Mouse (Mus musculus) cerebellum, postnatal 36 days (tissue): Measurements from ENCODE around the gene Glis1.
A peak's percentile ranks its signal among the peaks of the same experiment; 100 is the strongest.
"Not testable (repeated sequence)": the region's sequence is repeated elsewhere in the genome, so short reads cannot be mapped to it uniquely, and the experiment has no call there.

Experiments used
- DNase-seq, 2 experiments: peaks; one replicate each; pipeline ENCODE4 v3.0.0; 2021 to 2022; ENCODE audit warnings: mixed read lengths in 2 of 2

Gene Glis1

GRCm38 (mm10) chr4:107588637-107589036, 154.2 kb downstream of the Glis1 start:
- no peak for DNase-seq

- DNase-seq: no peak
Observed at GRCm38 (mm10) chr4:107589046-107589445, 154.7 kb downstream of the Glis1 start.

DNA sequence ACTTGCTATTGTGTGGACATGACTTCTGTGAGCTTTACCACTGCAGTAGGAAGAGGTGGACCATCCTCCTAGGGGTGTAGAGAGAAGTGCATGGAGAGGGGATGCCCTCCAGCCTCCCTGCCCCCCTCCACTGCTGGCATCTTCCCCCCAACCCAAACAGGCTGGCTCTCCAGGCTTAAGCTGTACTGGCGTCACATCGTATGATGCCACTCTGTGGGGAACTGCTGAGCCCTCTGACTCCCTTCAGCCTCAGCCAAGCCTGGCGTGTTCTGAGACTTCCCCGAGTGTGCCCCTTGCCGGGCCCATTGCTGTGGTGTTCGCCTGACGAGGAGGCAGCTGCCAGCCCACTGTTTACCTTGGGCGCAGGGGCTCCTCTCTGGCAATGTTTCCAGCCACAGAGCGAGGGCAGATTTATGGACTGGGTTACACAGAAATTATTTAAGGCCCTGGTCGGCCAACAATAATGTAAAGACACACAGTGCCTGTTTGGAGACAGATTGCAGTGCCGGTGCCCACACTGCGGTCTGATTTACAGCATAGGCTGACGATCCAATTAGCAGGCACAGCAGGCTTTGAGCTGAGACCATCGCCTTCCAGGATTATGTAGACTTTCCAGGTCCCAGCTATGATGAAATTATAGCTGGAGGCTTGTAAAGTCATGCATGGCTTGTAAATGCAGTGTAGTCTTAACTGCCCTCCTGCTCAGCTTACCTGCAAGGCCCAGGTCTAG, 156.6 kb downstream of the Glis1 start:
- peak in 1 of 2 experiments; percentile 9 for DNase-seq

DNA sequence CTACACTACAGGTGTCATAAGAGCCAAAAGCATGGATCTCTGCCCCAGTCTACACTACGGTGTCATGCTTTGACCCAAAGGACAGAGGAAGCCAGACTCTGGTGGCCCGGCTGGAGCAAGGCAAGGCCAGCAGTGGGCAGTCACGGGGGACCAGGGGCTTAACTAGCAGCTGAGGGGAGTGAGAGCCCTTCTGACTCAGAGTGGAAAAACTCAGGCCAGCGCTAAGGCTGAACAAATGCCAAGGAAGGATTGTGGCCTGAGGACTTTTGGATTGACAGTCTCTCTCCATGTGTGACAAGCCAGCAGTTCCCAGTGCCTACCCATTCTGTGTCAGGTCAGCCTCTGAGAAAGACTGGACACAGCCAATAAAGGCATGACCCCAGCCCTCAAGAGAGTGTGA, 159.0 kb downstream of the Glis1 start:
- no peak for DNase-seq

DNA sequence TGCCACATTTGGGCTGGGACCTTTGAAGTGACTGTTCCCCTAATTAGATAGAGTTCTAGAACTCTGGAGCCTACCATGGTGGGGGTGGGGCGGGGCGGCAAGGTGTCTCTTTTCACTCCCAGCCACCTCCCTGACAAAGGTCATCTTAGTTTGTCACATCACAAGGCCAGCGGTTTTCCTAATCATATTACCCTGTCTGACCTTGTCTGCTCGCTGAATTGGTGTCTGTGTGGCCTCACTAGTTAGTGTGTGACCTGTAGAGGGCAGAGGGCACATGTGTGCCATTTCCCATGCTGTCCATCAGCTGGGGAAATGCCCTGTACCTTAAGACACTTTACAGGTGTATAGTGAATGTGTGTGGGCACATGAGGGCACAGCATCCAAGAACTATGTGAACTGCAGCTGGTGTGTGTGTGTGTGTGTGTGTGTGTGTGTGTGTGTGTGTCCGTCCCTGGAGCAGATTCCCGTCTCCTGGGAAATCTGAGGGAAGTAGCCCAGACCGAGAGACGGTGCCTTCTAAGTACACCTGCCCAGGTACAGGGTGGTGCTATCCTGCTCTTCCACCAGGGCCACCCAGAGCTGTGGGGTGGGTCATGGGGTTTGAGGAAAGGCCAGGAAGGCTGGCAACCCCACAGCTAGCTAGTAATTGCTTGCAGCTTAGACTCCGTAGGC, 163.0 kb downstream of the Glis1 start:
- no peak for DNase-seq

- no peak for DNase-seq
Observed at GRCm38 (mm10) chr4:107597898-107598580, 163.6 kb downstream of the Glis1 start.

GRCm38 (mm10) chr4:107598581-107598958, 164.2 kb downstream of the Glis1 start:
- DNase-seq: not testable (repeated sequence)

- DNase-seq: no peak
Observed at GRCm38 (mm10) chr4:107602284-107602683, 167.9 kb downstream of the Glis1 start.

GRCm38 (mm10) chr4:107602787-107603186, 168.4 kb downstream of the Glis1 start:
- peak; percentile 28 to 33 for DNase-seq

GRCm38 (mm10) chr4:107603208-107603607, 168.8 kb downstream of the Glis1 start:
- DNase-seq: no peak

GRCm38 (mm10) chr4:107605964-107606602, 171.7 kb downstream of the Glis1 start:
- DNase-seq: no peak

GRCm38 (mm10) chr4:107609775-107610174, 175.4 kb downstream of the Glis1 start:
- DNase-seq: no peak

- no peak for DNase-seq
Observed at GRCm38 (mm10) chr4:107611888-107612650, 177.7 kb downstream of the Glis1 start.

DNA sequence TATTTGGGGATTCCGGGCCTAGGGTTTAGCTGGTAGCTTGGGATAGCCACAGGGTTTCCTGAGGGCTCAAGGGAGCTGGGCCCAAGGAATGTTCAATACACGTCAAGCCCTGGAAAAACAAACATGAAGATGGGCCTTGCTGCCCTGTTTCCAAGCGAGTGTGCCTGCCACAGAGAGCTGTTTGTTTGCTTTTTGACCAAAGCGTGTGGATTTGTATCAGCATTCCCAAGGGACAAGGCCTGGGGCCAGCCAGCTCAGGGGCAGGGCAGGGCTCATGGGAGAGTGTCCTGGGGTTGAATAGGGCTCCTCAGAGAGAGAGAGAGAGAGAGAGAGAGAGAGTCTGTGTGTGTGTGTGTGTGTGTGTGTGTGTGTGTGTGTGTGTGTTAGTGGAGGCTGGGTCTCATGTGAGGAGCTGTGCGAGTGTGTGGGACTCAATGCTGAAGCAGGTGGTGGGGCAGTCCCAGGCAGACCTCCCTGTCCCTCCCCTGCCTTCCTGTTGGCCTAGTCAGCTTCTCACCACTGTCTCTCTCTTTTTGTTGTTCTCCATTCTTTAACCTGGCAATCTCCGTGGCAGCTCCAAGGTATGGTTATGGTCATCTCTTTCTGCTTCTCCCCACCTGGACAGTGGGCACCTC, 183.3 kb downstream of the Glis1 start:
- no peak for DNase-seq

DNA sequence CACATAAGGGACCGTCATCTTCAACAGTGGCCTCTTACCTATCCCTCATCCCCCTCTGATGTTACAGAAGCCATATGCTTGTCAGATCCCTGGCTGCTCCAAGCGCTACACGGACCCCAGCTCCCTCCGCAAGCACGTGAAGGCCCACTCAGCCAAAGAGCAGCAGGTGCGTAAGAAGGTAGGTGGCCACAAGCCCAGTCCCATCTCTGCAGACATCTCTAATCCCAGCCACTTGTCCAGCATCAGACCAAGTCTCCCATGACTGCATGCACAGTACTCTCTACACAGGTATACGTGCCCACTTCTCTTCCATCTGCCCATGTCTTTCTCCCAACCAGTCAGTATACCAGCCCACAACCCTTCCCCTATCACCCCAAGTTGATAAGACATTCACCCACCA, 185.1 kb downstream of the Glis1 start:
- no peak for DNase-seq

- DNase-seq: no peak
Observed at GRCm38 (mm10) chr4:107621366-107621765, 187.0 kb downstream of the Glis1 start.

- DNase-seq: no peak
Observed at GRCm38 (mm10) chr4:107622296-107622695, 187.9 kb downstream of the Glis1 start.

DNA sequence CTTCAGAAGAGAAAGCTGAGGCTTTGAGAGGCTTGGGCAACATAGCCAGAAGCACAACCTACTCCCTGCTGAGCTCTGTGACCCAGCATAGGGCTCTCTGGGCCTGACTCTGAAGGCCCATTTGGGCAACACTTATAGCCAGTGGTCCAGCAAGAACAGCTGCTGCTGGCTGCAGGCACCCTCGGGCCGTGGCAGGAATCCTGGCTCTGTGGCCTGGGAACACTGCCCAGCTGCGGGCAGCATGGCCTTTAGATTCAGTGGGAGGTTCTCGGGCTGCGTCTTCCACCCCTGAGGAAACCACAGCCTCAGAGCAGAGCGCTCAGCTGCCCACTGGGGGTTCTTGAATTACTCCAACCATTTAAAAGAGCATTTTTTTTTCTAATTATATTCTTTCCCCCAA, 189.5 kb downstream of the Glis1 start:
- DNase-seq: no peak

DNA sequence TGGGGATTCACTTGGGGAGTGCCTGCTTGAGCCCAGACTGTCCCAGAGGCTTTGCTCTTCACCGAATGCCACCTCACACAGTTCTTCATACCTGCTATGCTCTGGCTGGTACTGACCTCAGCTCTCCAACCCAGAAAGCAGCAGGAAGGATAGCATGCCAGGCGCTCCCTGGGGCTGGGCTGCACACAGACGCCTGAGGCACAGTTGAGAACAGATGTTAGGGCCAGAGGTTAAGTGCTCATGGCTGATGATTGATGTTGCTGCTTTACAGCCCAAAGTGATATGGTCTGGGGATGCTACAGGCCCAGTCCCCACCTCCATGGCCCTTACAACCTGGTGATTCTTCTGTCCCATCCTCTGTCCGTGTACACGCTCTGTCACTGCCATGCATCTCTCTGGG, 190.6 kb downstream of the Glis1 start:
- DNase-seq: no peak

DNA sequence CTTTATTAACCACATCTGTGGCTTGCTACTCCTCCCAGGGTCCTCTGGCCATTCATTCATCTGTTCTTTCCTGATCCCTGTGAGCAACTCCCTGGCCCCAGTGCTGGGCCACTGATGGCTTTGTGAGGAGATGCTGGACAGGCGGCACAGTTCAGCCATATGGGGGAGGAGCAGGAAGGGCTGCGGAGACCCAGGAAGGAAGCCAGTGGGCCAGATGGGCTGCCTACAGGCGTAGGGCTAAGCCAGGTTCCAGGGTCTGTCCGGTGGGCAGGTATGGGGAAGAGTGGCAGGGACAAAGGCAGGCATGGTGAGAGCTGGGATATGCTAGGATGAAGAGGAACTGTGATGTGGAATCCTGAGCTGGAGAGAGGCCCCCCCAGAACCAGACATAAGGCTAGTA, 193.8 kb downstream of the Glis1 start:
- peak; percentile 50 to 68 for DNase-seq

- DNase-seq: no peak
Observed at GRCm38 (mm10) chr4:107628921-107629411, 194.6 kb downstream of the Glis1 start.

DNA sequence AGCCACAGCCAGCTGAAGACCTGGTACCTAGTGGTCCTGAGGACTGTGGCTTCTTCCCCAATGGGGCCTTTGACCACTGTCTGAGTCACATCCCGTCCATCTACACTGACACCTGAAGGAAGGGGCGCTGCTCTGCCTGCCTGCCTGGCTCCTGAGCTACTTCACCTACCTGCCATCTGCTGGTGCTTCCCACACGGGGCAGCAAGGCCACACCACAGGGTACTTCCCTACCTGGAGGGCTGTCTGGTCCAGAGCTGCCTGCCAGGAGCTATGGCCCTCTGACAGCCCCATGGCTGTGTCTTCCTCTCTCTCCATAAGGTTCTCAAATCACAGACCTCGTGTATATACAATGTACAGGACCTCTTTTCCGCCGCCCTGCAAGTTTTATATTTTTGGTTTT, 200.2 kb downstream of the Glis1 start:
- DNase-seq: peak; percentile 37 to 57
